Mouse (Mus musculus): ENCODE measurements at regions not wholly inside any gene's neighbourhood (a gene's known extent, or its start where the extent isn't known, plus 50 kb on each side); places are given as distances from the start of the nearest gene placed in this dataset.

- TF ChIP-seq CTCF (IDR thresholded peaks at IDR 0.05) = no peak
- H3K27me3 ChIP-seq = peaks cover 14% of the 10 kb centered on the region
- CTCF ChIA-PET = interaction anchor here (0.8 to 4.0 kb wide), 11 partner anchors 13 to 551 kb away, joined by 3 to 37 read pairs (median 6); no protein-coding TSS in a partner anchor
- POLR2A ChIA-PET = no interaction called here
- DNase-seq (ENCODE audit: low read depth, low spot score) (no peak), ATAC-seq (no peak)
- in situ Hi-C loops (cut with MboI; ENCODE audit: low pct_unique_long_range_greater_than_20kb) = loop anchor here (25.0 kb wide), 1 partner anchor 752 kb away; no protein-coding TSS in a partner anchor
Observed at GRCm38 (mm10) chr2:79510485-79511094, 54.0 kb upstream of the Cerkl start.

- in situ Hi-C loops (cut with MboI; ENCODE audit: low pct_unique_long_range_greater_than_20kb) = loop anchor here (25.0 kb wide), 1 partner anchor 751 kb away; no protein-coding TSS in a partner anchor
- POLR2A ChIA-PET = no interaction called here
- peaks cover 9% of the 10 kb centered on the region for H3K27me3 ChIP-seq
- ATAC-seq (peak; percentile 71), DNase-seq (ENCODE audit: low read depth, low spot score) (no peak)
- CTCF ChIA-PET = interaction anchor here (0.8 to 4.0 kb wide), 13 partner anchors 12 to 552 kb away, joined by 3 to 37 read pairs (median 6); no protein-coding TSS in a partner anchor
- no peak for TF ChIP-seq CTCF (IDR thresholded peaks at IDR 0.05)
Observed at GRCm38 (mm10) chr2:79511108-79511507, 54.5 kb upstream of the Cerkl start.

GRCm38 (mm10) chr2:79511676-79512323 lies 55.2 kb upstream of the Cerkl start:
- POLR2A ChIA-PET = interaction anchor here (1.1 kb wide), 1 partner anchor 133 kb away, joined by 3 read pairs; no protein-coding TSS in a partner anchor
- CTCF ChIA-PET = interaction anchor here (1.0 to 4.0 kb wide), 14 partner anchors 11 to 552 kb away, joined by 3 to 37 read pairs (median 6); no protein-coding TSS in a partner anchor
- ATAC-seq = no peak
- peak; percentile 69 for TF ChIP-seq CTCF (IDR thresholded peaks at IDR 0.05)
- no peak for DNase-seq (ENCODE audit: low read depth, low spot score)
- H3K27me3 ChIP-seq = peaks cover 3% of the 10 kb centered on the region
- in situ Hi-C loops (cut with MboI; ENCODE audit: low pct_unique_long_range_greater_than_20kb) = loop anchor here (25.0 kb wide), 1 partner anchor 751 kb away; no protein-coding TSS in a partner anchor

GRCm38 (mm10) chr2:79512374-79512773 lies 55.8 kb upstream of the Cerkl start:
- ChIA-PET CTCF (interaction anchor here (1.0 to 4.0 kb wide), 10 partner anchors 13 to 262 kb away, joined by 3 to 37 read pairs (median 7); no protein-coding TSS in a partner anchor), POLR2A (interaction anchor here (1.1 kb wide), 1 partner anchor 133 kb away, joined by 3 read pairs; no protein-coding TSS in a partner anchor)
- in situ Hi-C loops (cut with MboI; ENCODE audit: low pct_unique_long_range_greater_than_20kb) = loop anchor here (25.0 kb wide), 1 partner anchor 750 kb away; no protein-coding TSS in a partner anchor
- H3K27me3 ChIP-seq = peaks cover 3% of the 10 kb centered on the region
- TF ChIP-seq CTCF (IDR thresholded peaks at IDR 0.05) = no peak
- ATAC-seq (no peak), DNase-seq (ENCODE audit: low read depth, low spot score) (no peak)

GRCm38 (mm10) chr2:79513726-79514125 lies 57.1 kb upstream of the Cerkl start:
- TF ChIP-seq CTCF (IDR thresholded peaks at IDR 0.05) = no peak
- in situ Hi-C loops (cut with MboI; ENCODE audit: low pct_unique_long_range_greater_than_20kb) = loop anchor here (25.0 kb wide), 1 partner anchor 749 kb away; no protein-coding TSS in a partner anchor
- ChIA-PET POLR2A (interaction anchor here (1.0 kb wide), 1 partner anchor 122 kb away, joined by 3 read pairs; the partner anchor contains the start of gene Itprid2), CTCF (interaction anchor here (1.2 to 3.9 kb wide), 2 partner anchors 132 to 192 kb away, joined by 3 to 37 read pairs; no protein-coding TSS in a partner anchor)
- H3K27me3 ChIP-seq = peaks cover under 1% of the 10 kb centered on the region
- ATAC-seq (no peak), DNase-seq (ENCODE audit: low read depth, low spot score) (no peak)

DNA sequence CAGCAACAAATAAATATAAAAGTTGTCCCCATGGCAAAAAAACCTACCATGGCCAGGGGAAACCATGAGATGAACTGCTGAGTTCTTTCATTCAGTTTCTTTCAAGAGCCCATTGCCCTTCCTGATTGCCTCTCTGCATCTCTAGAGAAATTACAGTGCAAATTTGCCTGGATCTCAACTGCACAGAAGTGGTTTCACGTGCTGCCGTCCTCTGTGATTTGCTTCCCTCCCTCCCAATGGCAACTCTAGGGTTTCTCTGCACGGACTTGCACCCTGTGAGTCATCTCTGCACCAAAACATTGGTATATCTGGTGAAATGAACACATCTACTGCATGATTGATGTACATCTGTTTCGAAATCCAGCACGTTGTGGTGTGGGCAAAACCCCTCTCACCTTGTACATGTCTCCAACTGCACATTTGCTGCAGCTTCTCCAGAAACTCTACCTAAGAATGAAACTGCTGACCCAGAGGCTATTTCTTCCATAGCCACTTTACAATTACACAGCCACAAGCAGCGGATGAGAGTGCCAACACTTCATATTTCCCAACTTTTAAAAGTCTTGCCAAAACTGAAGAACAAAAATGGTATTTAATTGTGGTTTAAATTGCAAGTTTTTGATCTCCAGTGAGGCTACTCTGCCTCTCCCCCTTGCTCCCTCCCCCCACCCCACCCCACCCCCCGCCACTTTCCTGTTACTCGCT lies 61.6 kb upstream of the Cerkl start:
- in situ Hi-C loops (cut with MboI; ENCODE audit: low pct_unique_long_range_greater_than_20kb) = loop anchor here (5.0 to 25.0 kb wide), 2 partner anchors 124 to 744 kb away; no protein-coding TSS in a partner anchor
- POLR2A ChIA-PET = no interaction called here
- ATAC-seq = no peak

DNA sequence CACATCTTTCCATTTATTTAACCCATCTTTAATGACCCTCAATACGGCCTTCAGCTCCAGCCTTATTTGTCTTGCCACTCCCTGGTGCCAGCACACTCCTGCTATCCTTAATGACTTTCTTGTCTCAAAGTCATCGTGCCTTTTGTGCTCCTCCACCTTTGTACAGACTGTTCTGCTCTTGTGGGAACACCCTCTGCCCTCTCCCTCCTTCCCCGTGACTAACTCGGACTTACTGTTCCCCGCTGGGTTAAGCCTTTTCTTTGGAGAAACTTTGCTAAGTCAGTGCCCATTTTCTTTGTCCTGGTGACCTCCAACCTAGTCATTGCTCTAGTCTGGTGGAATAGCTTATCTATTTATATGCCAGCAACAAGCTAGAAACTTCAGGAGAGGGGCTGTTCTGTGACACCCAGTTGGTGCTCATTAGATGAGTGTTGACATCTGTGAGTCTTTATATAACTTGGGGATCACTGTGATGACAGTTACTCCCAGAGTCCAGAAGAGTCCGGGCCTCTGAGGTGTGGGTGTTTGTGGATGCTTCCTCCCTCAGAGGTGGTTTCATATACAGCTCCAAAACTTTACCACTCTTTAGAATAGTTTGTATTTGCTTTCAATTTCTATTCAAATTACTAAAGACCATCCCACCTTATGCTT lies 63.3 kb upstream of the Cerkl start:
- CTCF ChIA-PET = no interaction called here
- DNase-seq (ENCODE audit: low read depth, low spot score) (no peak), ATAC-seq (no peak)
- H3K27me3 ChIP-seq = no peaks in the 10 kb centered on the region
- in situ Hi-C loops (cut with MboI; ENCODE audit: low pct_unique_long_range_greater_than_20kb) = loop anchor here (5.0 to 25.0 kb wide), 2 partner anchors 122 to 742 kb away; no protein-coding TSS in a partner anchor
- no peak for TF ChIP-seq CTCF (IDR thresholded peaks at IDR 0.05)
- POLR2A ChIA-PET = interaction anchor here (0.5 to 1.0 kb wide), 2 partner anchors 61 to 536 kb away, joined by 3 read pairs; no protein-coding TSS in a partner anchor

More for the DNA sequence above, 61.6 kb upstream of the Cerkl start:
- no peaks in the 10 kb centered on the region for H3K27me3 ChIP-seq
- no peak for TF ChIP-seq CTCF (IDR thresholded peaks at IDR 0.05)
- DNase-seq (ENCODE audit: low read depth, low spot score) = no peak
- CTCF ChIA-PET = no interaction called here

GRCm38 (mm10) chr2:79523441-79523840 lies 66.9 kb upstream of the Cerkl start:
- TF ChIP-seq CTCF (IDR thresholded peaks at IDR 0.05) = no peak
- CTCF ChIA-PET = interaction anchor here (0.9 to 2.7 kb wide), 3 partner anchors 12 to 74 kb away, joined by 3 to 9 read pairs (median 4); no protein-coding TSS in a partner anchor
- DNase-seq (ENCODE audit: low read depth, low spot score) (no peak), ATAC-seq (peak; percentile 51)
- in situ Hi-C loops (cut with MboI; ENCODE audit: low pct_unique_long_range_greater_than_20kb) = loop anchor here (25.0 kb wide), 1 partner anchor 739 kb away; no protein-coding TSS in a partner anchor
- H3K27me3 ChIP-seq = no peaks in the 10 kb centered on the region
- POLR2A ChIA-PET = interaction anchor here (0.7 kb wide), 1 partner anchor 115 kb away, joined by 3 read pairs; no protein-coding TSS in a partner anchor

- POLR2A ChIA-PET = no interaction called here
- ATAC-seq (no peak), DNase-seq (ENCODE audit: low read depth, low spot score) (no peak)
- in situ Hi-C loops (cut with MboI; ENCODE audit: low pct_unique_long_range_greater_than_20kb) = no loop called here
- no peak for TF ChIP-seq CTCF (IDR thresholded peaks at IDR 0.05)
- no peaks in the 10 kb centered on the region for H3K27me3 ChIP-seq
- CTCF ChIA-PET = no interaction called here
Observed at GRCm38 (mm10) chr2:79527529-79527928, 70.9 kb upstream of the Cerkl start.
